Mouse (Mus musculus) brain, embryonic 14.5 days (tissue): Measurements from ENCODE around the gene Il22ra1. TPM values are rescaled to one million over a fixed set of nuclear protein-coding genes. Genes with fewer than 3 reads are reported as not detected.

Source experiments
- DNase-seq: peaks from one replicate; pipeline ENCODE4 v3.0.0-alpha.2; 2011; ENCODE audit warnings: low read depth
- CTCF ChIP-seq: fragments of 200-500 bp; IDR thresholded peaks from 2 replicates; pipeline ENCODE4 v1.5.1; 2012; ENCODE audit warnings: inconsistent platforms, mild to moderate bottlenecking, moderate library complexity, borderline replicate concordance; ENCODE audit not compliant: insufficient read depth, insufficient read length; ENCODE audit errors: extremely low read depth
- POLR2A ChIP-seq: fragments of 200-500 bp; IDR thresholded peaks from 2 replicates; pipeline ENCODE4 v1.6.1; 2012; ENCODE audit warnings: mild to moderate bottlenecking, inconsistent platforms, borderline replicate concordance; ENCODE audit not compliant: poor library complexity, insufficient read depth, insufficient read length, severe bottlenecking; ENCODE audit errors: extremely low read depth
- polyA plus RNA-seq: library from polyadenylated mRNA; depleted of rRNA; stranded (reverse); fragments of >200 nt; gene quantifications from 2 replicates; pipeline ENCODE4 v1.2.3, GENCODE M21; 2012

The Il22ra1 gene
- polyA plus RNA-seq, 1 experiment = 0.16 TPM

DNA sequence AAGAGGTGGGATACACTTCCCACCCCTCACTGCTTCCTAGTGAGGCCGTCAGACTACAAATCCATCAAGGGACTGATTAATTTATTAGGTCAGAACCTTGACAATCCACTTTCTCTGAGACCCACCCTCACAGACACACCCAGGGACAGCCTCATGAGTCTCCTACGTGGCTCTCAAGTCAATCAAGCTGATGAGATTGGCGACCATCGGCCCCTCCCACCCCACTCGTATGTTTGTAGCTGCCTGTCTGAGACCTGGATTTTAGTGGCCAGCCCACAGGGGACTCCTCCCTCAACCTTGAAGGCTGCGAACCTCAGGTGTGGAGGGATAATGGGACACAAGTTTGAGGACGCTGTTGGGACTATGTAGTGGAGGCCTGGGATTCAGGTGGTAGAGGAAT lies 11.2 kb downstream of the Il22ra1 start:
- no peak for DNase-seq
- TF ChIP-seq CTCF (no peak), POLR2A (no peak)

GRCm38 (mm10) chr4:135739672-135740071 lies 11.7 kb downstream of the Il22ra1 start:
- DNase-seq = no peak
- TF ChIP-seq POLR2A = no peak
- TF ChIP-seq CTCF = no peak

GRCm38 (mm10) chr4:135743520-135743919 lies 15.5 kb downstream of the Il22ra1 start:
- TF ChIP-seq CTCF (no peak), POLR2A (no peak)

GRCm38 (mm10) chr4:135744726-135745448 lies 16.9 kb downstream of the Il22ra1 start:
- DNase-seq = no peak
- TF ChIP-seq POLR2A = no peak
- TF ChIP-seq CTCF = no peak

More at GRCm38 (mm10) chr4:135743520-135743919, 15.5 kb downstream of the Il22ra1 start:
- no peak for DNase-seq

GRCm38 (mm10) chr4:135745613-135746012 lies 17.6 kb downstream of the Il22ra1 start:
- DNase-seq = no peak
- no peak for TF ChIP-seq CTCF
- TF ChIP-seq POLR2A = no peak

GRCm38 (mm10) chr4:135750896-135751295 lies 22.9 kb downstream of the Il22ra1 start:
- DNase-seq = no peak
- TF ChIP-seq CTCF (no peak), POLR2A (no peak)

DNA sequence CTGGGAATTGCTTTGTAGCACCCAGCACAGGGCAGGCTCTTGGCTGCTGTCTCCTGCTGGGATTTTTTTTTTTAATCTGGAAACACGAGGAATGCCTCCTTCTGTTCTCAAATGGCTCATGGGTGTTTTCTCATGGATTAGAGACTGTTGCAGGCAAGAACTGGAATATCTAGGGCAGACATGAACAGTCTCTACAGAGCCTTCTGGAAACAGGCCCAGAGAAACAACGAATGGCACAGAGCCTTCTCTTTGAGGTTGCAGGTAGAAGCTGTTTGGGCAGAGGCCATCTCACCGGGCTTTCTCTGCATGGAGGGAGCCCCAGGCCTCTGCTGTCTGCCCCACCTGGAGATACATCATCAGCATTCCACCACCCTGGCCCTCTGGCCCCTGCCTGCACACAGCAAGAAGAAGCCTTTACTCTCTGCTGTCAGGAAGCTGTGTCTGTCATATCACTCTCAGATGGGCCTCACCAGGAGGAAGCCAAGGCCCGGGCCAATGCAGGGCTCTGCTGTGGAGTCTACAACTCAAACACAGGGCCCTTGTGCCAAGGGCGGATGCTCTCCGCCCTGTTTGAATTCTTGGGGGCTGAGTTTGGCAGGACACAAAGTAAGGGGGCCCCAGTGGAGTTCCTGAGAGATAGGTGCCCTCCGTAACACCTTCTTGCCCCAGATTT lies 24.3 kb downstream of the Il22ra1 start:
- DNase-seq = no peak
- TF ChIP-seq CTCF (no peak), POLR2A (no peak)

DNA sequence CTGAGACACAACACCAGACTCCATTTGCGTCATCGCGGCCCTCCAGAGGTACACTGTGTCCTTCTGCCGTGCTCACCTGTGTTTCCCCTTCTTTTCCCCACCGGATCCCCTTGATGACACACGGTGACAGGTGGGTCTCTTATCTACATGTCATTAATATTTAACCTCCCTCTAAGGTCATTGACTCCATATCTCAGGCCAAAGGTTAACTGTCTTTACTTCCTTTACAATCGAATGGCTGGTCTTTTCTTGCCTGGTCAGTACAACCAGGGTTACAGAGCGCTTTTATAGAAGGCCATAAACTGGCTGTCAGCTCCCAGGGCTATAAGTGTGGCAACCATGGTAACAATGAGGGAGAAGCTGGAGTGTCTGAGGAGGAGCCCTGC lies 24.8 kb downstream of the Il22ra1 start:
- no peak for DNase-seq
- no peak for TF ChIP-seq CTCF
- TF ChIP-seq POLR2A = no peak

DNA sequence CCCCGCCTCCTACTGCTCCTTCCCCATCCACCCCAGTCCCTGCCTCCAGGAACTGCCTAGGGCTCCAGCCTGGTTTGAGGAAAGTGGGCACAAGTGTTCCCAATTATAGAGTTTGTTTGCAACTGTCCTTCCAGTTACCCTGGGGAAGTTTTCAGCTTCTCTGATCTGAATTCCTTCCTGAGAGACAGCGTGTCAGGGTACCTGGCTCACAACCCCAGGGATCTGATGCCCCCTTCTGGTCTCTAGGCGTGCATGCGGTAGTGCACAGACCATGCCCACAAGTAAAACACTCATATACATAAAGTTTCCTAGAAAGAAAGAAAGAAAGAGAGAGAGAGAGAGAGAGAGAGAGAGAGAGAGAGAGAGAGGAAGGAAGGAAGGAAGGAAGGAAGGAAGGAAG lies 30.4 kb downstream of the Il22ra1 start:
- peak; percentile 30; the same call in 1 of the 2 replicates for TF ChIP-seq CTCF
- no peak for TF ChIP-seq POLR2A
- DNase-seq = no peak

GRCm38 (mm10) chr4:135758825-135759224 lies 30.9 kb downstream of the Il22ra1 start:
- no peak for TF ChIP-seq POLR2A
- no peak for TF ChIP-seq CTCF
- no peak for DNase-seq

GRCm38 (mm10) chr4:135759356-135759976 lies 31.5 kb downstream of the Il22ra1 start, which contains the start of gene Myom3:
Gene Myom3, plus strand, starts transcription at chr4:135759715.
- no peak for DNase-seq
- no peak for TF ChIP-seq POLR2A
- no peak for TF ChIP-seq CTCF
